ENCODE assay signal across 24 mouse cellular contexts in the genomic region with DNA sequence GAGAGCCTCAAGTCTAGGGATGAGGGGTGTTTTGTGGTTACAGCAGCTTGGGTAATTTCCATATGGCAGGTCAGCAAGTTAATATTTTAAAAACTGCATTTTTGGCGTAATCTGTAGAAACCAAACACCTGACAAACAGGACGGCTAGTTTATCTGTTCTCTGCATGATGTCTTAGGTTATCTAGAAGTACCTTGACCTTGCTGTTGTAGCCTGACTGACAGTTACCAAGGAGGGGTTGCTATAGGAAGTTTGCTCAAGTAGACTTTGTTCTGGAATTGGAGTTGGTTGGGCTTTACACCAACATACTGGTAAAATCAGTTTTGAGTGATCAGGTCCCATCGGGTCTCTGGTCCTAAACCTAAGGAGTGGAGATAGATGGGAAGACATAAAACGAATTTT. TPM values are rescaled to one million over a fixed set of nuclear protein-coding genes. Genes with fewer than 3 reads are reported as not detected.
DNase-seq lines count a peak whose midpoint lies in the region; ATAC-seq and TF ChIP-seq lines count a peak whose summit lies in the region.
"Had no signal": no experiment of that assay in that cellular context is flagged by ENCODE, and none has a peak within 500 bp of the region (broad histone marks: within the 10 kb centered on the region; RNA-seq: fewer than 3 reads in every experiment).

No protein-coding gene starts in this region.

- peaks cover 21% of the 10 kb centered on the region for H3K4me1 ChIP-seq in liver, embryonic 12.5 days
- H3K4me1 ChIP-seq in liver, embryonic 16.5 days (ENCODE audit: control insufficient read depth, low read depth, low read length): peaks cover 3% of the 10 kb centered on the region
- peaks cover 11% of the 10 kb centered on the region; the same call in 1 of the 2 replicates for H3K4me1 ChIP-seq in small intestine, adult 2 months (ENCODE audit: control insufficient read depth, insufficient read depth, insufficient read length, low read length)

- H3K4me3 ChIP-seq in liver, embryonic 12.5 days: no peak overlapping the region
- H3K4me3 ChIP-seq in liver, embryonic 16.5 days (ENCODE audit: low read depth, low read length): no peak overlapping the region
- no peak overlapping the region for H3K4me3 ChIP-seq in small intestine, adult 2 months (ENCODE audit: low read depth, low read length)
- H3K4me3 ChIP-seq in left cerebral cortex, adult 2 months: no peak overlapping the region
- H3K4me3 ChIP-seq: embryonic facial prominence, embryonic 13.5 days; forebrain, embryonic 10.5 days; heart, embryonic 13.5 days; hindbrain, embryonic 12.5 days had no signal

- H3K9ac ChIP-seq in liver, embryonic 12.5 days: no peak overlapping the region
- H3K9ac ChIP-seq in liver, embryonic 16.5 days (ENCODE audit: low read depth, low read length): no peak overlapping the region
- H3K9ac ChIP-seq: embryonic facial prominence, embryonic 13.5 days; heart, embryonic 13.5 days; hindbrain, embryonic 12.5 days had no signal

- H3K27ac ChIP-seq in liver, embryonic 12.5 days: no peak overlapping the region
- no peak overlapping the region for H3K27ac ChIP-seq in liver, embryonic 16.5 days (ENCODE audit: low read length)
- H3K27ac ChIP-seq in small intestine, adult 2 months (ENCODE audit: insufficient read depth, low read depth, low read length): 0 out of 2 replicates have a peak overlapping the region, but pooled peaks have one; percentile 9
- H3K27ac ChIP-seq in left cerebral cortex, adult 2 months: no peak overlapping the region
- H3K27ac ChIP-seq: embryonic facial prominence, embryonic 13.5 days; forebrain, embryonic 10.5 days; heart, embryonic 13.5 days; hindbrain, embryonic 12.5 days; hindbrain, postnatal 0 days had no signal

- no peaks in the 10 kb centered on the region for H3K36me3 ChIP-seq in liver, embryonic 12.5 days
- H3K36me3 ChIP-seq in liver, embryonic 16.5 days (ENCODE audit: control insufficient read depth, insufficient read depth): no peaks in the 10 kb centered on the region
- no peaks in the 10 kb centered on the region for H3K36me3 ChIP-seq in small intestine, adult 2 months (ENCODE audit: control insufficient read depth, insufficient read depth, low read length)
- H3K36me3 ChIP-seq: forebrain, embryonic 10.5 days; heart, embryonic 13.5 days; hindbrain, embryonic 12.5 days had no signal

- H3K9me3 ChIP-seq in liver, embryonic 12.5 days (replicated peaks): no peaks in the 10 kb centered on the region
- H3K9me3 ChIP-seq in liver, embryonic 16.5 days (replicated peaks; ENCODE audit: control insufficient read depth, low read length): no peaks in the 10 kb centered on the region
- H3K9me3 ChIP-seq: embryonic facial prominence, embryonic 13.5 days; forebrain, embryonic 10.5 days; G1E; heart, embryonic 13.5 days; hindbrain, embryonic 12.5 days had no signal

- TF ChIP-seq POLR2A in small intestine, adult 2 months (IDR thresholded peaks at IDR 0.05; ENCODE audit: low read depth, low read length): no peak

- 0 out of 2 replicates have a peak, but pooled peaks cover 3% of the 10 kb centered on the region for H3K27me3 ChIP-seq in liver, embryonic 12.5 days (replicated peaks)
- no peaks in the 10 kb centered on the region for H3K27me3 ChIP-seq in liver, embryonic 16.5 days (ENCODE audit: control insufficient read depth, insufficient read depth, low read depth, low read length)
- H3K27me3 ChIP-seq in small intestine, adult 2 months (ENCODE audit: control insufficient read depth, insufficient read depth, low read length): no peaks in the 10 kb centered on the region
- H3K27me3 ChIP-seq: embryonic facial prominence, embryonic 13.5 days; heart, embryonic 13.5 days; hindbrain, embryonic 12.5 days had no signal

- no peak for DNase-seq in liver
- no peak for DNase-seq in left cerebral cortex, adult 2 months (ENCODE audit: extremely low spot score in 1 of 2, low spot score in 2 of 2)
- no peak for DNase-seq in frontal cortex, postnatal 10 days (ENCODE audit: low spot score in 2 of 2)
- no peak for DNase-seq in kidney, adult 9 months
- DNase-seq: adrenal gland, postnatal 36 days; B cell, adult 2 months; cerebellum, adult 11-12 months; cerebellum, adult 9-10 months; cerebellum, postnatal 25 days; gastrocnemius, postnatal 36 days; heart, adult 11 months; heart, postnatal 36 days had no signal

- no peak overlapping the region for H3K4me2 ChIP-seq in liver, embryonic 12.5 days
- H3K4me2 ChIP-seq in liver, embryonic 16.5 days (ENCODE audit: low read depth, low read length): no peak overlapping the region
- H3K4me2 ChIP-seq: embryonic facial prominence, embryonic 13.5 days; heart, embryonic 13.5 days; hindbrain, embryonic 12.5 days had no signal

- WGBS in liver, embryonic 12.5 days (ENCODE audit: insufficient replicate concordance): 36% methylated on average over 4 of the region's 4 CpGs
- WGBS in liver, embryonic 16.5 days (ENCODE audit: insufficient replicate concordance): 35% methylated on average over 4 of the region's 4 CpGs
- WGBS in small intestine, adult 2 months: 26% methylated on average over 4 of the region's 4 CpGs

- ATAC-seq in liver, embryonic 12.5 days: peak; percentile 52; the same call in 1 of the 2 replicates
- ATAC-seq in erythroid progenitor cell, adult 5-6 weeks (replicated peaks; ENCODE audit: low FRiP score, poor library complexity, severe bottlenecking): 0 out of 2 replicates have a peak, but pooled peaks have one; percentile 47
- ATAC-seq in liver, embryonic 16.5 days (ENCODE audit: low read depth): 0 out of 2 replicates have a peak, but pooled peaks have one; percentile 32
- ATAC-seq: CD4-positive, CD25-positive, alpha-beta regulatory T cell, adult 4 months; forebrain, embryonic 14.5 days; hindbrain, postnatal 0 days had no signal

- intact Hi-C loops in left cerebral cortex, adult 2 months (cut with DNase I): no loop called here

- TF ChIP-seq CTCF in small intestine, adult 2 months (IDR thresholded peaks at IDR 0.05; ENCODE audit: extremely low read depth, insufficient read length, insufficient replicate concordance, low read depth, low read length): no peak
- no peak for TF ChIP-seq CTCF in left cerebral cortex, adult 2 months (IDR thresholded peaks at IDR 0.05)

RNA-seq across cellular contexts. Expression of gene Anapc16, which starts 32.8 kb away (rescaled TPM):
- polyA plus RNA-seq in liver, embryonic 12.5 days (2016; fragmentation: Nextera tagmentation; extraction: Ambion mirVana): 55.3 and 63.1 TPM in 2 replicates
- total RNA-seq in erythroid progenitor cell, adult 5-6 weeks (2015; ENCODE audit: low replicate concordance): 42.5 and 54.5 TPM in 2 replicates
- 34.0 and 36.5 TPM in 2 replicates for total RNA-seq in erythroid progenitor cell, adult 5-6 weeks (2017; ENCODE audit: low replicate concordance)
- 34.9 and 37.9 TPM in 2 replicates for polyA plus RNA-seq in liver, embryonic 16.5 days (2015; fragmentation: Nextera tagmentation; extraction: Ambion mirVana)
- polyA plus RNA-seq in small intestine, adult 2 months (2012; rRNA removed): 33.0 and 51.4 TPM in 2 replicates
- total RNA-seq in left cerebral cortex, adult 2 months (2021): 10 to 100 TPM; 61.5 to 68.6 TPM

RNA-seq across cellular contexts. Expression of gene Ascc1, which starts 33.1 kb away (rescaled TPM):
- 22.6 and 23.4 TPM in 2 replicates for polyA plus RNA-seq in liver, embryonic 12.5 days (2016; fragmentation: Nextera tagmentation; extraction: Ambion mirVana)
- total RNA-seq in erythroid progenitor cell, adult 5-6 weeks (2015; ENCODE audit: low replicate concordance): 11.3 and 21.6 TPM in 2 replicates
- 9.6 and 22.6 TPM in 2 replicates for total RNA-seq in erythroid progenitor cell, adult 5-6 weeks (2017; ENCODE audit: low replicate concordance)
- 16.0 and 16.7 TPM in 2 replicates for polyA plus RNA-seq in liver, embryonic 16.5 days (2015; fragmentation: Nextera tagmentation; extraction: Ambion mirVana)
- polyA plus RNA-seq in small intestine, adult 2 months (2012; rRNA removed): 5.8 and 14.2 TPM in 2 replicates
- total RNA-seq in left cerebral cortex, adult 2 months (2021): 10 to 100 TPM; 13.2 to 15.1 TPM
